Mouse (Mus musculus) liver, adult 2 months (tissue): Measurements from ENCODE around the gene Ly6f. TPM values are rescaled to one million over a fixed set of nuclear protein-coding genes. Genes with fewer than 3 reads are reported as not detected.

ENCODE experiments used
- DNase-seq: peaks from one replicate; pipeline ENCODE4 v3.0.0-alpha.2; 2011; ENCODE audit warnings: low read depth, low spot score; ENCODE audit errors: extremely low read depth
- H3K27ac ChIP-seq: fragments of 200-500 bp; replicated peaks from 2 replicates; pipeline ENCODE4 v1.5.1; 2012; ENCODE audit warnings: low read depth, mild to moderate bottlenecking, control low read depth, inconsistent platforms, low read length; ENCODE audit not compliant: insufficient read depth
- H3K27me3 ChIP-seq: fragments of 200-500 bp; 2 replicates; pipeline ENCODE4 v1.6.1; 2012; ENCODE audit warnings: mild to moderate bottlenecking, moderate library complexity, low read length, inconsistent platforms; ENCODE audit not compliant: control insufficient read depth, insufficient read depth
- H3K36me3 ChIP-seq: fragments of 200-500 bp; 2 replicates; pipeline ENCODE4 v1.6.1; 2012; ENCODE audit warnings: low read length, inconsistent platforms; ENCODE audit not compliant: control insufficient read depth, insufficient read depth
- H3K4me1 ChIP-seq: fragments of 200-500 bp; 2 replicates; pipeline ENCODE4 v1.6.1; 2011; ENCODE audit warnings: low read length; ENCODE audit not compliant: control insufficient read depth, insufficient read depth
- H3K4me3 ChIP-seq: fragments of 200-500 bp; 2 replicates; pipeline ENCODE4 v1.5.1; 2011; ENCODE audit warnings: low read depth, mild to moderate bottlenecking, control low read depth, low read length, moderate library complexity; ENCODE audit not compliant: insufficient read depth
- H3K79me2 ChIP-seq: fragments of 200-500 bp; 2 replicates; pipeline ENCODE4 v1.6.1; 2012; ENCODE audit warnings: inconsistent platforms, mild to moderate bottlenecking, low read length, moderate library complexity; ENCODE audit not compliant: control insufficient read depth, insufficient read depth
- H3K9ac ChIP-seq: fragments of 200-500 bp; 2 replicates; pipeline ENCODE4 v1.6.1; 2012; ENCODE audit warnings: low read depth, mild to moderate bottlenecking, control low read depth, inconsistent platforms, low read length
- CTCF ChIP-seq: fragments of 200-500 bp; IDR thresholded peaks from 2 replicates; pipeline ENCODE4 v1.5.1; 2011; ENCODE audit warnings: low read depth, low read length, control low read depth
- POLR2A ChIP-seq: fragments of 200-500 bp; IDR thresholded peaks from 2 replicates; pipeline ENCODE4 v1.6.1; 2011; ENCODE audit warnings: low read length, control low read depth; ENCODE audit not compliant: insufficient read depth; ENCODE audit errors: extremely low read depth
- WGBS: fragments of 180-500 bp; shearing (Covaris S2); methylation state at CpG from one replicate; pipeline ENCODE4 v1.1.7; 2018; 5-methylcytosine and 5-hydroxymethylcytosine counted together
- polyA plus RNA-seq: library from polyadenylated mRNA; depleted of rRNA; stranded (reverse); fragments of >200 nt; gene quantifications from 2 replicates; pipeline ENCODE4 v1.2.3, GENCODE M21; 2012; rRNA removed
- total RNA-seq: library from RNA; depleted of rRNA; stranded (reverse); fragments of >200 nt; gene quantifications from 2 replicates; pipeline ENCODE4 v1.2.3, GENCODE M21; 2014; rRNA removed

Ly6f gene
- total and polyA plus RNA-seq, 2 experiments = 0.40 to 0.65 TPM

- no peaks in the 10 kb centered on the region for H3K79me2 ChIP-seq
- no peak overlapping the region for H3K4me3 ChIP-seq
- peak; percentile 95 for DNase-seq
- TF ChIP-seq POLR2A (no peak), CTCF (no peak)
- no peaks in the 10 kb centered on the region for H3K27me3 ChIP-seq
- peak overlapping the region; percentile 96 for H3K27ac ChIP-seq
- H3K4me1 ChIP-seq = peaks cover 47% of the 10 kb centered on the region
- H3K36me3 ChIP-seq = no peaks in the 10 kb centered on the region
- H3K9ac ChIP-seq = peak overlapping the region; percentile 43
- WGBS = 27% methylated on average over 4 of the region's 4 CpGs
Observed at GRCm38 (mm10) chr15:75309186-75309585, 41.0 kb downstream of the Ly6f start.

GRCm38 (mm10) chr15:75309946-75310345 is 41.7 kb downstream of the Ly6f start:
- 90% methylated on average over 1 of the region's 1 CpGs for WGBS
- Histone ChIP-seq H3K9ac (peak overlapping the region; percentile 4), H3K27me3 (no peaks in the 10 kb centered on the region), H3K27ac (peak overlapping the region; percentile 87), H3K36me3 (no peaks in the 10 kb centered on the region), H3K4me3 (no peak overlapping the region), H3K4me1 (peaks cover 49% of the 10 kb centered on the region), H3K79me2 (no peaks in the 10 kb centered on the region)
- no peak for TF ChIP-seq POLR2A
- TF ChIP-seq CTCF = no peak
- DNase-seq = peak; percentile 72

GRCm38 (mm10) chr15:75314421-75314820 is 46.2 kb downstream of the Ly6f start:
- DNase-seq = peak; percentile 96
- WGBS = 22% methylated on average over 2 of the region's 2 CpGs
- H3K27ac ChIP-seq = peak overlapping the region; percentile 84
- H3K79me2 ChIP-seq = no peaks in the 10 kb centered on the region
- no peak for TF ChIP-seq POLR2A
- no peak for TF ChIP-seq CTCF
- peaks cover 46% of the 10 kb centered on the region for H3K4me1 ChIP-seq
- H3K4me3 ChIP-seq = no peak overlapping the region
- H3K9ac ChIP-seq = peak overlapping the region; percentile 24
- H3K27me3 ChIP-seq = no peaks in the 10 kb centered on the region
- H3K36me3 ChIP-seq = no peaks in the 10 kb centered on the region

GRCm38 (mm10) chr15:75317255-75317654 is 49.0 kb downstream of the Ly6f start:
- no peak for TF ChIP-seq POLR2A
- peak; percentile 63 for TF ChIP-seq CTCF
- peak; percentile 83 for DNase-seq
- H3K79me2 ChIP-seq = no peaks in the 10 kb centered on the region
- H3K36me3 ChIP-seq = no peaks in the 10 kb centered on the region
- H3K27me3 ChIP-seq = no peaks in the 10 kb centered on the region
- H3K4me3 ChIP-seq = no peak overlapping the region
- peaks cover 28% of the 10 kb centered on the region for H3K4me1 ChIP-seq
- 17% methylated on average over 2 of the region's 2 CpGs for WGBS
- H3K27ac ChIP-seq = peak overlapping the region; percentile 12; the same call in 1 of the 2 replicates
- no peak overlapping the region for H3K9ac ChIP-seq

- peaks cover 28% of the 10 kb centered on the region for H3K4me1 ChIP-seq
- H3K9ac ChIP-seq = no peak overlapping the region
- H3K4me3 ChIP-seq = no peak overlapping the region
- H3K27ac ChIP-seq = no peak overlapping the region
- H3K79me2 ChIP-seq = no peaks in the 10 kb centered on the region
- DNase-seq = peak; percentile 37
- H3K36me3 ChIP-seq = no peaks in the 10 kb centered on the region
- no peaks in the 10 kb centered on the region for H3K27me3 ChIP-seq
- TF ChIP-seq POLR2A (no peak), CTCF (no peak)
- WGBS = 56% methylated on average over 3 of the region's 3 CpGs
Observed at GRCm38 (mm10) chr15:75318584-75318983, 50.4 kb downstream of the Ly6f start.

GRCm38 (mm10) chr15:75320104-75320503 is 51.9 kb downstream of the Ly6f start:
- peaks cover 15% of the 10 kb centered on the region for H3K4me1 ChIP-seq
- peak; percentile 100 for DNase-seq
- H3K4me3 ChIP-seq = no peak overlapping the region
- no peaks in the 10 kb centered on the region for H3K27me3 ChIP-seq
- H3K27ac ChIP-seq = 0 out of 2 replicates have a peak overlapping the region, but pooled peaks have one; percentile 12
- WGBS = 23% methylated on average over 3 of the region's 3 CpGs
- H3K9ac ChIP-seq = no peak overlapping the region
- TF ChIP-seq CTCF (peak; percentile 24; the same call in 1 of the 2 replicates), POLR2A (no peak)
- H3K36me3 ChIP-seq = no peaks in the 10 kb centered on the region
- no peaks in the 10 kb centered on the region for H3K79me2 ChIP-seq

Other genes starting within 250 kb of the Ly6f start
- 0.87 and 1.2 TPM in 2 replicates for gene Ly6c1, start 219.6 kb upstream of the Ly6f start, total RNA-seq
- gene Ly6c1, start 219.6 kb upstream of the Ly6f start, polyA plus RNA-seq = 1.9 and 2.1 TPM in 2 replicates
- 1.2 and 2.2 TPM in 2 replicates for gene Ly6c2, start 156.5 kb upstream of the Ly6f start, total RNA-seq
- gene Ly6c2, start 156.5 kb upstream of the Ly6f start, polyA plus RNA-seq = 3.7 and 6.6 TPM in 2 replicates
- gene Ly6g, start 113.2 kb upstream of the Ly6f start, total RNA-seq = not detected in 2 replicates
- not detected in 2 replicates for gene Ly6g, start 113.2 kb upstream of the Ly6f start, polyA plus RNA-seq
- 272 and 380 TPM in 2 replicates for gene BC025446, start 52.0 kb upstream of the Ly6f start, total RNA-seq
- gene BC025446, start 52.0 kb upstream of the Ly6f start, polyA plus RNA-seq = 148 and 160 TPM in 2 replicates